Mouse (Mus musculus) MEL (cell line): ENCODE data around the gene Phyh.

Experiments used
- CTCF ChIP-seq, 3 experiments: IDR thresholded peaks in 2 of 3; conservative IDR thresholded peaks in 1 of 3; 2 replicates each; pipeline ENCODE4 v1.5.1; 2011 to 2012; ENCODE audit warnings: low read length in 3 of 3, low read depth in 2 of 3, mild to moderate bottlenecking in 2 of 3, improper control_type of control experiment in 1 of 3, inconsistent platforms in 1 of 3, mixed read lengths in 1 of 3, moderate library complexity in 1 of 3; ENCODE audit not compliant: control insufficient read depth in 1 of 3, insufficient read depth in 1 of 3, poor library complexity in 1 of 3, severe bottlenecking in 1 of 3
- EP300 ChIP-seq, 2 experiments: IDR thresholded peaks; 2 replicates each; pipeline ENCODE4 v1.6.1; 2011; ENCODE audit warnings: improper control_type of control experiment in 2 of 2, low read length in 2 of 2, low read depth in 1 of 2, mild to moderate bottlenecking in 1 of 2
- MAFK ChIP-seq: IDR thresholded peaks from 2 replicates; pipeline ENCODE4 v1.6.1; 2011; ENCODE audit warnings: low read depth, mild to moderate bottlenecking, low read length, improper control_type of control experiment, borderline replicate concordance
- MYC ChIP-seq: IDR thresholded peaks from 2 replicates; pipeline ENCODE4 v1.6.1; 2011; ENCODE audit warnings: low read depth, mild to moderate bottlenecking, low read length, improper control_type of control experiment, moderate library complexity
- NRF1 ChIP-seq: IDR thresholded peaks from 2 replicates; pipeline ENCODE4 v1.6.1; 2014; ENCODE audit warnings: low read depth, mild to moderate bottlenecking, inconsistent platforms, low read length, improper control_type of control experiment, moderate library complexity; ENCODE audit not compliant: poor library complexity, insufficient read depth, severe bottlenecking
- POLR2A ChIP-seq, 2 experiments: IDR thresholded peaks; 2 replicates each; pipeline ENCODE4 v1.6.1; 2011 to 2012; ENCODE audit warnings: low read length in 2 of 2, mild to moderate bottlenecking in 2 of 2, control low read depth in 1 of 2, improper control_type of control experiment in 1 of 2, low read depth in 1 of 2, moderate library complexity in 1 of 2; ENCODE audit not compliant: control insufficient read depth in 1 of 2, insufficient read depth in 1 of 2, poor library complexity in 1 of 2
- POLR2AphosphoS5 ChIP-seq: IDR thresholded peaks from 2 replicates; pipeline ENCODE4 v1.6.1; 2012; ENCODE audit warnings: low read depth, borderline replicate concordance, mild to moderate bottlenecking, inconsistent platforms, low read length, moderate library complexity, mixed read lengths
- RCOR1 ChIP-seq: IDR thresholded peaks from 2 replicates; pipeline ENCODE4 v1.6.1; 2012; ENCODE audit warnings: low read depth, mild to moderate bottlenecking, inconsistent platforms, low read length, improper control_type of control experiment
- SIN3A ChIP-seq: IDR thresholded peaks from 2 replicates; pipeline ENCODE4 v1.6.1; 2012; ENCODE audit warnings: low read length, improper control_type of control experiment, inconsistent platforms
- TBP ChIP-seq: IDR thresholded peaks from 2 replicates; pipeline ENCODE4 v1.8.0; 2011; ENCODE audit warnings: low read depth, low read length, improper control_type of control experiment

- TF ChIP-seq POLR2A (IDR thresholded peaks at IDR 0.05; ENCODE audit: control insufficient read depth in 1 of 2, insufficient read depth in 1 of 2, low read depth in 1 of 2, low read length in 2 of 2, poor library complexity in 1 of 2) = no peak
- TF ChIP-seq EP300 (IDR thresholded peaks at IDR 0.05; ENCODE audit: low read depth in 1 of 2, low read length in 2 of 2) = no peak
- TF ChIP-seq CTCF (IDR thresholded peaks at IDR 0.05 in 2 of 3, conservative IDR thresholded peaks at IDR 0.05 in 1 of 3; ENCODE audit: control insufficient read depth in 1 of 3, insufficient read depth in 1 of 3, low read depth in 2 of 3, low read length in 3 of 3, poor library complexity in 1 of 3, severe bottlenecking in 1 of 3) = no peak
- TF ChIP-seq SIN3A = no peak
- no peak for TF ChIP-seq TBP
- TF ChIP-seq MYC = no peak
- TF ChIP-seq RCOR1 = no peak
- no peak for TF ChIP-seq NRF1
- TF ChIP-seq MAFK = no peak
- no peak for TF ChIP-seq POLR2AphosphoS5
These were observed 31.9 kb upstream of the Phyh start for GRCm38 (mm10) chr2:4886896-4887295.
